Mouse (Mus musculus): ENCODE data around the gene Rassf2.

The Rassf2 gene

GRCm38 (mm10) chr2:132029646-132030417, at the start of gene Rassf2:
TSS of gene Rassf2 (minus strand) at chr2:132030258.
- peak; percentile 86 to 89 for DNase-seq (ENCODE audit: low spot score in 2 of 2)

DNA sequence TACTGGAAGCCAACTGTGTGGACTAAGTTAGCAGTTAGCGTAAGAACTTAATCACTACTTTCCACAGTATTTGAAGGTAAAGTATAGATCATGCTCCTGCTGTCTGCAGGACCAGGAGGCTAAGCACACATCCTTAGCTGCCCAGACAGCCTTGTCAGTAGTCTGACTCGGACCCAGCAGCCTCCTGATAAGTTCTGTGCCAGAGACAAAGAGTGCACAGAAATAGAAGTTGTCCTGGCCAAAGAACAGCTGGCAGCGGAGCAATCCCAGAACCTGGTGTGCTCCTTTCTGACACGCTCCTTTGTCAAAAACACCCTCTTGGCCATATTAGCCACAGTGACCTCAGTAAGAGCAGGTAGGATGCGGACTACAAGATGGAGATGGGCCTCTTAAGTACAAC, 49.1 kb upstream of the Rassf2 start:
- DNase-seq (ENCODE audit: low spot score in 2 of 2), result no peak

- DNase-seq (ENCODE audit: low spot score in 2 of 2), result no peak
Observed at GRCm38 (mm10) chr2:132073052-132073451, 43.0 kb upstream of the Rassf2 start.

- DNase-seq (ENCODE audit: low spot score in 2 of 2), result no peak
Observed at GRCm38 (mm10) chr2:132069985-132070735, 40.1 kb upstream of the Rassf2 start.

GRCm38 (mm10) chr2:132064185-132064831, 34.2 kb upstream of the Rassf2 start:
- no peak for DNase-seq (ENCODE audit: low spot score in 2 of 2)

GRCm38 (mm10) chr2:132063776-132064175, 33.7 kb upstream of the Rassf2 start:
- no peak for DNase-seq (ENCODE audit: low spot score in 2 of 2)

- DNase-seq (ENCODE audit: low spot score in 2 of 2), result no peak
Observed at GRCm38 (mm10) chr2:132061884-132062283, 31.8 kb upstream of the Rassf2 start.

- DNase-seq (ENCODE audit: low spot score in 2 of 2), result no peak
Observed at GRCm38 (mm10) chr2:132059919-132060318, 29.9 kb upstream of the Rassf2 start.

- DNase-seq (ENCODE audit: low spot score in 2 of 2), result no peak
Observed at GRCm38 (mm10) chr2:132055349-132055753, 25.3 kb upstream of the Rassf2 start.

DNA sequence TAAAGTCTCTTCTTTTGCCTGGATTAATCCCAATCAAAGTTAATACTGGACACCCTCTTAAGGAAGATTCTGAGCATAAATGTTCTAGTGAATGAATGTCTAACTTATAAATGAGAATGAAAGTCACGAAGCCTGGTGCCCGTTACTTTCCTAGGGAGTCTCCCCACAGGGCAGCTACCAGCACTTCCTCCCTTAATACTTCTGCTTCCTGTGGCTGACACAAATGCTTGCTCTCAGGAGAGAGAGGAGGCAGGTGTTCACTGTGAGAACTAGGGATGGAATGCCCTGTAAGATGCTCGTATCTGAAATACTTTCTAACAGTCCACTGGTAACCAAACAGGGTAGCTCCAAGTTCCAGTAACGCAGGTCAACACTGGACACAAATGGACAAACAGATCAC, 23.8 kb upstream of the Rassf2 start:
- no peak for DNase-seq (ENCODE audit: low spot score in 2 of 2)

DNA sequence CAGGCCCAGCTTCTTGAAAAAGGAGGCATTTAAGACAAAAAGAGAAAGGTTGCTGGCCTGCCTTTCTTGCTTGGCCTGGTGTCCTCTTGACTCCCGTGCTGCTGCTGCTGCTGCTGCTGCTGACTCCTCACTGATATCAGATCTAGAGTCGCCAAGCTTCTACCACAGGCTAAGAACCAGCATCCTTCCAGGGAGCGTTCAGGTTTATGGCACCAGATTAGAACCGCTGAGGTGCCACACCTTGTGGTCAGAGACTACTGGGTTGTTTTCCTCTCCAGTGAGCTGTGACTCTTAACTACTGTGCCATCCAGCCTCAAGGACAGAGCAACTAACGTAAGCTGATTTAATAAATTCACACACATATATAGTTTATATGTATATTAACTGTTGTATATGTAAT, 21.7 kb upstream of the Rassf2 start:
- no peak for DNase-seq (ENCODE audit: low spot score in 2 of 2)

- no peak for DNase-seq (ENCODE audit: low spot score in 2 of 2)
Observed at GRCm38 (mm10) chr2:132049921-132050320, 19.9 kb upstream of the Rassf2 start.

DNA sequence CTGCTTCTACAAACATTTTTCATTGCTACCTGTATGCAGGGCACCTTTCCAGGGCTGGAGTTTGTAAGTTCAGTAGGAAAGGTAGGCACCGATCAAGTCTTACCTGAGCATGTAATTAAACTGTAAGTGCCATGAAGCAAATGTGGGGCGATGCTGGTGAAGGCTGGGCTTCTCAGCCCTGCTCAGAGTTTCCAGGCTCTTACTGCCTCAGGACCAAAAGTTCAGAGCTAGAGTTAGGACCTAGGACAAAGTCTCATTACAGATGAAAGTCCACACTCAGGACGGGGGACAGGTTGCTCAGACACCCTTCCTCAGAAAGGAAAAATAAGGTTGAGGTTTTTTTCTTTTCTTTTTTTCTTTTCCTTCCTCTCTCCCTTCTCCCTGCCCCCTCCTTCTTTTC, 19.4 kb upstream of the Rassf2 start:
- DNase-seq (ENCODE audit: low spot score in 2 of 2), result no peak

DNA sequence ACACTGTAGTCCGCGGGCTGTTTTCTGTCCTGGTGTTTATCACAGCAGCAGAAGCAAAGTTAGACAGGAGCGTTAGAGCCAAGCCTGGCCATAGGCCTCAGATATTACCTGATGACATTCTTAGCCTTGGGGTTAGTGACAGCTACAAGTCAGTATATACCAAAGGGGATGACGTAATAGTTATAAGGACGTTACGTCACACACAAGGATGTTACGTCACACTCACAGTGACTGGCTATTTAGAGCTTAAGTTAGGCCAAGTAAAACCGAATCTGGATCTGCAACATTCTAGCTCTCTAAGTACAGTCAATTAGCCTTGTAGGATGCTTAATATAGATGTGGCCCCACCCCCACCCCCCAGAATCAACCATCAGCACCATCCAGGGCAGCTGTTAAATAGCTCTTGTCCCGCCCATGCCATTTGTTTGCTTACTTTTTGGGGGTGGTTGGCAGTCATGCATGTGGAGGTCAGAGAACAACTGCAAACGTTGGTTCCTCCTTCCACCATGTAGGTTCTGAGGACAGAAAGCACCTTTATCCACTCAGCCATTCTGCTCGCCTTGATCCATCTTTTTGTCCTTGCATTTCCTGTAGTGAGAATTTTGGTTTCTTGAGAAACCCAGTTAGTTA, 18.2 kb upstream of the Rassf2 start:
- DNase-seq (ENCODE audit: low spot score in 2 of 2), result no peak

- DNase-seq (ENCODE audit: low spot score in 2 of 2), result no peak
Observed at GRCm38 (mm10) chr2:132047364-132047763, 17.3 kb upstream of the Rassf2 start.

GRCm38 (mm10) chr2:132046659-132047058, 16.6 kb upstream of the Rassf2 start:
- no peak for DNase-seq (ENCODE audit: low spot score in 2 of 2)

DNA sequence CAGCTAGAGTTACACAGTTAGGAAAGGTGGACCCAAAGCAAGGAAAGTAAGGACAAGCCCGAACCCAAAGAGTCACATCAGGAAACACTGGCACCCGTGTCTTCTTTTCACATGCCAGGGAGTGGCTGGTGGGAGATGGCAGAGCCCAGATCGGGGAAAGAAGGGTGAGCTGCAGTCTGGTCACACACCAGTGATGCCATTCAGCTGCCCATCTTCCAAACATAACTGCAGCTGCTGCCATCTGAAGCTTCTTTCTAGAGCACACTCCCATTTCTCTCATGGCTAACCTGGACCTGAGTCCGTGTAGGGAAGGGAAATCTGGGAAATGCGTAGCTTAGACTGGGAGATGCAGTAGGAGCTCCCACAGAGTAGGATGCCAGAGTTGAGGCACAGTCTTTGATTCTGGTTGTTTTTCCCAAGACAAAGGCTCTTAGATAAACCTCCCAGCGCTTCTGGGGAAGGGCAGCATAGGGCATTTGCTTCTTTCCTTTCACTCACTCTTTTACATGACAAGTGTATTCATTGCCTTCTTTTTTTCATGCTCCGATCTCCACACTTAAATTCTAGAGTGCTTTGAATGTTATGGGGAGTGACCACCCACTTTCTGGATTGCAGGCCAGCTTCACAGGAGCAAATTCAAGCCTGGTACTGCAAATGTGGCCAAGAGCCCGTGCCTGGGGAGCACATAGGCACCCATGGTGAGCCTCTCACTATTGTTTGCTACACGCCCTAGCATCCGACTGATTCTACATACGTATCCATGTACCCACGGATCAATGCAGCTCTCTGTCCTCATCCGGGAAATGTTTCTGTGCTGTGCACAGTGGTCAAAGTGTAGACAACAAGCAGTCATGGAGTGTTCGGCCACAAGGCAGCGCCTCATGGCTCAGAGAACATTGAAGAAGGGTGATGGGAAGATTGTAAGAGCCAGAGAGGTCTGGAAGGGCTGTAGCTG, 14.5 kb upstream of the Rassf2 start:
- DNase-seq (ENCODE audit: low spot score in 2 of 2), result no peak

GRCm38 (mm10) chr2:132043101-132043621, 13.1 kb upstream of the Rassf2 start:
- peak; percentile 59 to 67 for DNase-seq (ENCODE audit: low spot score in 2 of 2)

DNA sequence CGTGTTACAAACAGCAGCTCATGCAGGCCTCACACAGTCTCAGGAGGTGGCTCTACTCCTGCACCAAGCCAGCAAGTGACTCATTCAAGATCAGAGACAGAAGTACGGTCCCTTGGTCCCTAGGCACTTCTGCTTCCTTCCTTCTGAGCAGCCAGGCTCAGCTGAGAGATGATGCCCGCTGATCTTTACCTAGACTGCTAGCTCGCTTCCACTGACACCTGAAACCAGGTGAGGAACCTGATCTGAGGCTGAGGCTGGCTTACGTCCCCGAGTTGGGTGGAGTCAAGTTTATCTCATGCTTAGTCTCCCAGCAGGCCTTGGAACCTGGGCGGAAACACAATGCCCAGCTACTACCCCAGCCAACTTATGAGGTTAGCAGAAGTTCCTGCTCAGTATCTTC, 9.8 kb upstream of the Rassf2 start:
- DNase-seq (ENCODE audit: low spot score in 2 of 2), result no peak

DNA sequence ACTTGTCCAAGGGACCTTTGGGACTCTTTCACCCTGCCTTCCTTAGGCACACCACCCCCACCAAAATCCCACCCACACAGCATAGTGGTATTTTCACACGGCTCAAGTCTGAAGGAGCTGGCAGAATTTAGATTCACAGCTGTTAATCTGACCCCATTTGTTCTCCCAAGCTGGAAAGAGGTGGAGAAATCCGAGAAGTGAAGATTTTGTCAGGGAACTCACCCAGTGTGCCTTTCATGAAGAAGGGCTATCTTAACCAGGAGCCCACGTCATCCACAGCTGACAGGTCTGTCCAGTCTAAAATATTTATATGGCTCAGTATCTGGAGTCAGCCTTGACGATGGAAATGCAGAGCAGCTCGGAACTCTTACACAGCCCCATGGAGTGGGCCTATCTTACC, 6.3 kb upstream of the Rassf2 start:
- no peak for DNase-seq (ENCODE audit: low spot score in 2 of 2)

DNA sequence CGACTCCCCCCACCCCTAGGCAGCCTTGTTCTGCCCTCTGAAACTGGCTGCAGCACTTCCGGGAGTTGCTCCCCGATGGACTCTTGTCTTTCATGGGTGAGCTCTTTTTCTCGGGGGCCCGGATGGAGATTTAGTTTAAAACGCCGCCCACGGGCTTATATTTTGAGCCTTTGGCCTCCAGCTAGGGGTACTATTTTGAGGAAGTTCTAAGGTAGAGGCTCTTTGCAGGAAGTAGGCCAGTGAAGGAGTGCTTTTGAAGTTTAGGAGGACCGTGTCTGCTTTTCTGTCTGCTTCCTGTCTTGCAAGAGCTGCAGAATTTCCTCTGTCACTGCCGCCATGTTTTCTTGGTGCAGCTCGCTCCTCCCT, 5.4 kb upstream of the Rassf2 start:
- no peak for DNase-seq (ENCODE audit: low spot score in 2 of 2)

All from frontal cortex, postnatal 10 days (tissue).